Mouse (Mus musculus) left cerebral cortex, adult 6 months (tissue): ENCODE data around the gene Klc4. TPM values are rescaled to one million over a fixed set of nuclear protein-coding genes. Genes with fewer than 3 reads are reported as not detected.

ENCODE experiments used
- long read RNA-seq, 2 experiments: library from polyadenylated mRNA; unstranded; transcript quantifications; one replicate each; pipeline ENCODE4 v2.0.0; 2019 to 2020
- polyA plus RNA-seq: library from polyadenylated mRNA; unstranded; fragments of <200 nt; fragmentation: Nextera tagmentation; gene quantifications from 2 replicates; pipeline ENCODE4 v1.2.3, GENCODE M21; 2021

Klc4 gene
- 12.7 and 13.1 TPM in 2 replicates for polyA plus RNA-seq
- long read RNA-seq, experiment 1, transcript Klc4-201 (16 exons, 2,322 nt), result minor isoform, 10 of 142 reads
- long read RNA-seq, experiment 1, transcript Klc4-202 (16 exons, 2,313 nt), result major isoform, 28 of 142 reads
- long read RNA-seq, experiment 1, partial matches to known transcripts, result 15 of 142 reads
- long read RNA-seq, experiment 1, other reads (novel, unspliced or antisense), result 89 of 142 reads
- long read RNA-seq, experiment 2, transcript Klc4-202 (16 exons, 2,313 nt), result major isoform, 6 of 24 reads
- long read RNA-seq, experiment 2, partial matches to known transcripts, result 4 of 24 reads
- long read RNA-seq, experiment 2, other reads (novel, unspliced or antisense), result 12 of 24 reads

DNA sequence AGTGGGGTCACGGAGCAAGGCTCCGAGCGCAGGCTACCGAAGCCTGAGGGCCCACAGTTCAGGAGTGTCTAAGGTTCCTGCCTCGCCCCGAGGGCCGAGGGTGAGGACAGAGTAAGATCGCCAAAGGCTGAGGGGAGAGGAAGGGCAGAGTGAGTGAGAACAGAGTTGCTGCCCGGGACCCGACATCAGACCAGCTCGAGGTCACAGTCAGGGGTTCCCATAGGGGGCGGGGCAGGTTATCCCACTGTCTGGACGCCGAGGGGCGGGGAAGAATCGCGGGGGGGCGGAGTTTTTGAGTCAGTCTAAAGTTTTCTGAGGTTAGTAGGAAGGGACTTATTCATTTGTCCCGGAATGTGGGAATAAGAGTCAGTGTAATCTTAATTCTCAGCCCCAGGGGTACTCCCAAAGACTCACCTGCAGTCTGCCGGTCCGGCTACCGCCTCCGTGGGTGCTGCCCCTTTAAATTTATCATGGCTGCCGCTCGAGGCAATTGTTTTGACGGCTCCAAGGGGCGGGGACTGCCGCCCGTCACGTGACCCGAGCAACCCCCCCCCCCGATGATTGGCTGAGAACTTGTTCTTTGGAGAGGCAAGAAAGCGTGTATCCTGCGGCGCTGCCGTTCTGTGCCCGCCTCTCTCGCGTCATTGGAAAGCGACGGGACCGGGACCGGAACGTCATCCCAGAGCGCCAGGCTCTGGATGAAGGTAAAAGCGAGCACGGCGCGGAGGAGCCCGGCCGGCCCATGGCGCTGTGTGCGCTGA is at the start of gene Klc4, which contains the start of gene Mrpl2:
Gene Klc4 (minus strand): TSS at position 462 of the 761 bp plus-strand sequence.
Gene Mrpl2 (plus strand): TSS at position 669 of the 761 bp plus-strand sequence.

DNA sequence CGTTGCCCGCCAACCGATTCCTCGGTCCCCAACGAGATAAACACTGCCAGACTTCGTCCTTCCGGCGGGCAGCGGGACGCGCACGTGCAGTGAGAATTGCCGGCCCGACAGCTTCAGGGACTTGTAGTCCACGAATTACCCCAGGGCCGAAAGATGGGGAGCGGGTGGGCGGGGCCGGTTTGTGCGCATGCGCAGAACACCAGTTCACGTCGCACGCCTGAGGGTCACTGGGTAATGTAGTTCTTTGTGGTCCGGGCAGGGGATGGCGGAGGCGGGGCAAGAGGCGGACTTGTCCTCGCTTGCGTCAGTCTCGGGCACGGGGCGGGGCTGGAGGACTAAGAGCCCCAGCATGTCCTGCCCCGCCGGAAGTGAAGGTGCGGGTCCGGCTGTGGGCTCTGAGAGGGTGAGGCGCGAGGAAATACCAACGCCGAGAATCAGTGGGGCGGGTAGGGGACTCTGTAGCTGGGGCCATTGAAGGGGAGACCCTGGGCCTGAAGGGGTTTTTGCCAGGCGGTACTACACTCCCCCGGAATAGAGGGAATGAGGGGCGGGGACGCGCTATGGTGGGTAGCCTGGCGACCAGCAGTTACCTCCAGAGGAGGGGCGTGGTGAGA is 35.0 kb upstream of the Klc4 start, which contains the start of gene Klhdc3:
Gene Klhdc3 (minus strand): TSS at position 155 of the 614 bp plus-strand sequence.

DNA sequence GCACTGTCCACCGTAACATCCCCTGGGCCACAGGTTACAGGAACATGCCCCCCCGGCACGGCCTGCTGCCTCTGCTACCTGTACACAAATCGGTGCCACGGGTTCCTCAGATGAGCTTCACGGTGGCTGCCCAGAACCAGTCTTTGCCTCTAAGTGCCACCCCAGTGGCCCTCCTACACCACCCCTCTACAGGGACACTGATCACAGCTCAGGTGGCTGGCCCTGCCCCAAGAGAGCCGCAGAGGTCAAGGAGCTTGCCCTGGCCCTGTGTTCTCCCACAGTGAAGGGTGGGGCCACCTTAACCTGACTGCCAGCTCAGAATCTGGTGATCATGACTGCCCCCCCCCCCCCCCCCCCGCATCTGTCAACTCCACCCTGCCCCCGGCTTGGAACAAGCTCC is 32.6 kb upstream of the Klc4 start, which contains the start of gene Mea1:
Gene Mea1 (plus strand): TSS at position 378 of the 400 bp plus-strand sequence.

DNA sequence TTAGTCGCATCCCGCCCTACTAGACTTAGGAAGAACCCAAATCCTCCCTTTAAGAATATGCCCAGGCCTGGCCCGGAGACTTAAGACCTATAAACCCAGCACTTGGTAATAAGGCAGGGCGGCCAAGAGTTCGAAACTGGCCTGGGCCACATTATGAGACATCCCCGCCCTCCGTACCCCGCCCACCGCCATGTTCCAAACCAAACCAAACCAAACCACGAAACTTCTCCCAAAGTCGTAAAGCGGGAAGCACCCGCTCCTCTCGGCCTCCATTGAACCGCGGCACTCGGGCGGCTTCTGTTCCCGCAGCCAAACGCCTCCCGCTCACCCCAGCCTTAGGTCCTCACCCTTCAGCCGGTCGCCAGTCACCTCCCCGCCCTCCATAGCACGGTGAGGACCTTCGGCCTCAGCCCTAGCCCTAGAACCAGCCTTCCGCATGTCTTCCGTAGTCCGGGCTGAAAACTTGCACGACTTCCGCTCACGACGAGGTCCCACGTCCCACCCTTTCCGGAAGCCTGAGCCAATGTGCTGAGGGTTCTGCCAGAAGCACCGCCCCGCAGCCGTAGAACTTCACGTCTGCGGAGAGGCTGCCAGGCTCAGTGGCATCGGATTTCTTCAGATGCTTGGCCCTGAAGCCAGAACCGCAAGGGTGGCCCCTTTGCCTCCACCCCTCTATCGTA is 28.2 kb upstream of the Klc4 start, which contains the start of gene Rrp36:
Gene Rrp36 (minus strand): TSS at position 503 of the 680 bp plus-strand sequence.

DNA sequence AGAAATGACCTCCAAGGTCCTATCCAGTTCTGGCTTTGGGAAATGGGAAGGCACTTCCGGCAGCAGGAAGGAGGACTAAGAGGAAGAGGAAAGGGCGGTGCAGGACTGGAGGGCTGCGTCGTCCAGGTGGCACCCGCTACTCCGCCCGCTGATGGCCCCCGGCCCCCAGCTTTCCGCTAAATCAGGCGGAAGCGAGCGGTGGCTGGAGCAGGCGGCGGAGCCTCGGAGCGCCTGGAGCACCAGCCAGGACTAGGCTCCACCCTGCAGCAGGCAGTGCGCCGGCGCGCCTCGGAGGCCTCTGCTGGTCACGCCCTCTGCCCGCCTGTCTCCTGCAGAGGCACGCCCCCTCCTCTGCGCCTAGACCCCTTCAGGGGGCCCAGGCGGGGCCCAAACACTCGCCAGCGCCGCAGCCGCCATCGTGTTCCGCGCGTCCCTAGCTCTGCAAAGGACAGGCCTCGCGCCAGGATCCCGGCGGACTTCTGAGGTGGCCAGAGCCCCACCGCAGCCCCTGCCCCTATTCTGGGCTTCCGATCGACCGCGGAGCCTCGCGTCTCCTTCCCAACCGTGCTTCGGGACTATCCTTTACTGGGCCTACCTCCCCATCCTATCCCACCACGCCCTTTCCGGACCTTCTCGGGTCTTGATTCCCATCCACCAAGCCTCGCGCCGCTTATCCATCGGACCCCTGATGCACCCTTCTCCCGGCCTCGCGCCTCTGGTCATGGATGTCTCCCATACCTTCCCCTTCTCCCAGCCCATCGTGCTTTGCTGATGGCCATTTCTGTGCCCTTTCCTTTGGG is 4.6 kb upstream of the Klc4 start, which contains the start of gene Cul7:
Gene Cul7 (plus strand): TSS at position 106 of the 800 bp plus-strand sequence.

DNA sequence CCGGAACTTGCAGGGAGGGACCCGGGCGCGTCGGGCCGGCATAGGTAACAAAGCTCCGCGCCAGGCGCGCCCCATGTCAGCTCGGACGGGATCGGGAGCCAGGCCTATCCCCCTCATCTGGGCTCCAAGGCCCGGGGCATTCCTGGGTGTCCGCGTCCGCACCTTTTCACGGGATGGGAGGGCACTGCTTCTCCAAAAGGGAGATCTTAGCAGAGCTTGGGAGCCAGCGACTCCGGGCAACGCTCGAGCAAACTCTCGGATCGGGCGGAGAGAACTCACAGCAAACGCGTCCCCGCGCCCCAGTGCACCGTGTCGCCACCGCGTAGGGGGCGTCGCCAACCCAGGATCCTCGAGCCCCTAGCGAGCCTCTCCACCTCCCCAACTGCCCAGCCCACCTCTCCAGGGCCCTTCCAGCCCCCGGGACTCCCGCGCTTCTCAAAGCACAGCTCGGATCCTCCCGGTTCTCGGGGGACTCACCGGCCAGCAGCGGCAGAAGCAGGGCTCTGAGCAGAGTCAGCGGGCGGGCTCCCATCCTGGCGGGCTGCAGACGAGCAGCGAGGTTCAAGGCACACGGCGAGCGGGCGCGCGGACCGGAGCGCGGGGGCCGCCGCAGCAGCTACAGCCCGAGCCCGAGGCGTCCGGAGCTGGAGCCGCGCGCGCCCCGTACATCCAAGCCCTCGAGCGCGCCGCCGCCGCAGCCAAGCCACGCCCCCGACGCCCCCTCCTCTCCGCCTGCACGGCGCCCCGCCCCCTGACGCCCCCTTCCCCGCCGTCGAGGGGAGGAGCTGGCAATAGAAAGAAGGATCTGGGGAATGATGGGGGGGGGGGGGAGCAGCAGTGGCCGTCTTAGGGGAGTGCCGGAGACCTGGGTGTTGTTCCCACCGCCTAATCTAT is 16.8 kb downstream of the Klc4 start, which contains the start of gene Ptk7:
Gene Ptk7 (minus strand): TSS at position 714 of the 894 bp plus-strand sequence.

Other genes starting within 250 kb of the Klc4 start
- not detected in 2 replicates for gene Crip3, start 217.1 kb downstream of the Klc4 start, polyA plus RNA-seq
- 0.23 TPM in 1 of 2 replicates, not detected in the other for gene Slc22a7, start 207.6 kb downstream of the Klc4 start, polyA plus RNA-seq
- gene Ttbk1, start 158.3 kb downstream of the Klc4 start, polyA plus RNA-seq, result 4.9 and 7.3 TPM in 2 replicates
- 7.9 and 10.1 TPM in 2 replicates for gene Dnph1, start 149.3 kb downstream of the Klc4 start, polyA plus RNA-seq
- 18.6 and 21.2 TPM in 2 replicates for gene Cul9, start 99.6 kb downstream of the Klc4 start, polyA plus RNA-seq
- gene Srf, start 89.8 kb downstream of the Klc4 start, polyA plus RNA-seq, result 3.7 and 4.7 TPM in 2 replicates
- gene Ptk7, start 16.5 kb downstream of the Klc4 start, polyA plus RNA-seq, result 2.2 and 2.3 TPM in 2 replicates
- 73.6 and 117 TPM in 2 replicates for gene Mrpl2, start 207 bp upstream of the Klc4 start, polyA plus RNA-seq
- gene Cul7, start 4.3 kb upstream of the Klc4 start, polyA plus RNA-seq, result 3.2 and 3.5 TPM in 2 replicates
- 21.4 and 26.1 TPM in 2 replicates for gene Rrp36, start 28.3 kb upstream of the Klc4 start, polyA plus RNA-seq
- gene Mea1, start 32.8 kb upstream of the Klc4 start, polyA plus RNA-seq, result 258 and 283 TPM in 2 replicates
- gene Klhdc3, start 34.9 kb upstream of the Klc4 start, polyA plus RNA-seq, result 213 and 224 TPM in 2 replicates
- 35.7 and 47.7 TPM in 2 replicates for gene Ppp2r5d, start 59.1 kb upstream of the Klc4 start, polyA plus RNA-seq
- gene Pex6, start 65.4 kb upstream of the Klc4 start, polyA plus RNA-seq, result 7.7 and 42.5 TPM in 2 replicates
- 0.16 TPM in 1 of 2 replicates, not detected in the other for gene Gnmt, start 83.1 kb upstream of the Klc4 start, polyA plus RNA-seq
- 88.3 and 104 TPM in 2 replicates for gene Cnpy3, start 106.2 kb upstream of the Klc4 start, polyA plus RNA-seq
- gene Ptcra, start 117.7 kb upstream of the Klc4 start, polyA plus RNA-seq, result 0.89 and 1.1 TPM in 2 replicates
- gene 2310039H08Rik, start 126.6 kb upstream of the Klc4 start, polyA plus RNA-seq, result 20.3 and 22.5 TPM in 2 replicates
- gene Rpl7l1, start 136.7 kb upstream of the Klc4 start, polyA plus RNA-seq, result 30.9 and 44.3 TPM in 2 replicates
- 7.6 and 7.7 TPM in 2 replicates for gene Bicral, start 212.5 kb upstream of the Klc4 start, polyA plus RNA-seq
- gene Tbcc, start 244.7 kb upstream of the Klc4 start, polyA plus RNA-seq, result 80.8 and 95.5 TPM in 2 replicates